Mouse (Mus musculus) brain, embryonic 14.5 days (tissue): Measurements from ENCODE around the gene Tbc1d1.

Experiments
- CTCF ChIP-seq: fragments of 200-500 bp; IDR thresholded peaks from 2 replicates; pipeline ENCODE4 v1.5.1; 2012; ENCODE audit warnings: inconsistent platforms, mild to moderate bottlenecking, moderate library complexity, borderline replicate concordance; ENCODE audit not compliant: insufficient read depth, insufficient read length; ENCODE audit errors: extremely low read depth
- POLR2A ChIP-seq: fragments of 200-500 bp; IDR thresholded peaks from 2 replicates; pipeline ENCODE4 v1.6.1; 2012; ENCODE audit warnings: mild to moderate bottlenecking, inconsistent platforms, borderline replicate concordance; ENCODE audit not compliant: poor library complexity, insufficient read depth, insufficient read length, severe bottlenecking; ENCODE audit errors: extremely low read depth

DNA sequence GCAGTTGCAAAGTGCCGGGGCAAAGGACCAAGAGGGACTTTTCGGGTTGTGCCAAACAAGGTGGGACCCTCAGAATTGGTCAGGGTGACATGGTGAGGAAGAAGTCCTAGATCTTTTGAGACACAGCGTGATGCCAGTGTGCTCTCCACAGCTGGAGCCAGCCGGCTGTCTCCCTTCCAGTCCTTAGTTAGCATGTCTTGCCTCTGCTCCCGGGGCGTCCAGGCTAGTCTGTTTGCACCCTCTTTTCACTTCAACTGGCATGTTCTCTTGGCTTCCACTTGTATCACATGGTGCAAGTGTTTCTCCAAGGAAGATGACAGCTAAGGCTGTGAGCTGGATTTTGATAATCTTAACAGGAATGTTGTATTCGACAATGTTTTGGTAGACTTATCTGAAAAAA, 80.5 kb downstream of the Tbc1d1 start:
- TF ChIP-seq POLR2A (no peak), CTCF (no peak)
